Mouse (Mus musculus): ENCODE data around the gene Naxd. TPM values are rescaled to one million over a fixed set of nuclear protein-coding genes. Genes with fewer than 3 reads are reported as not detected.

The Naxd gene
- total and polyA plus RNA-seq, 3 experiments: 54.8 to 72.3 TPM; not detected in 1

DNA sequence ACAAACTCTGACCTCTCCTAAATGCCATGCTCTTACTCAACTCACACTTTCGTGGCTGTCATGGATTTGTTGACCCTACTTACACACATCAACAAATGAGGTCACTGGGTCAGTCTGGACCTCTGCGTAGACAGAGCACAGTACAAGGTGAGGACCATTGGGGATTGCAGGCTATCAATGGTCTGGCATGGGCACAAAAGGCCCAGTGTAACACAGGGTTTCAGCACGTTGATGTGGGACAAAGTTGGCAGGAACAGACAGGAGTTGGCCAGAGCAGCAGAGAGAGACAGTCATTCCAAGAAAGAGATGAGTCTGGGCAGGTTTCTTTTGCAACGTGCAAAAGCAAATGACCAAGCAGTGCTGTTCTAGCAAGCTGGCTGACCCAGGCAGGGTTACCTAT is 33.5 kb downstream of the Naxd start:
- Histone ChIP-seq H3K79me2 (ENCODE audit: control insufficient read depth, insufficient read depth, low read length, poor library complexity) (no peaks in the 10 kb centered on the region), H3K36me3 (ENCODE audit: control insufficient read depth in 1 of 2, insufficient read depth in 2 of 2, low read length in 2 of 2) (peaks cover 0 to 2% of the 10 kb centered on the region in 2 experiments; a peak in 1 of 4 replicates), H3K27ac (ENCODE audit: control insufficient read depth, low read depth, low read length) (no peak overlapping the region), H3K9me3 (replicated peaks; ENCODE audit: insufficient read depth, low read length) (no peaks in the 10 kb centered on the region), H3K9ac (ENCODE audit: control insufficient read depth, low read depth, low read length, poor library complexity, severe bottlenecking) (no peak overlapping the region), H3K4me3 (ENCODE audit: control insufficient read depth in 1 of 2, insufficient read depth in 1 of 2, low read depth in 2 of 2, low read length in 2 of 2) (no peak overlapping the region), H3K4me1 (ENCODE audit: control insufficient read depth in 1 of 2, insufficient read depth in 2 of 2, low read length in 2 of 2) (no peaks in the 10 kb centered on the region), H3K27me3 (ENCODE audit: control insufficient read depth in 1 of 2, insufficient read depth in 2 of 2, low read length in 2 of 2) (no peaks in the 10 kb centered on the region)
- no peak for DNase-seq (ENCODE audit: low read depth, low spot score)
- TF ChIP-seq CTCF (IDR thresholded peaks at IDR 0.05 in 2 of 3, conservative IDR thresholded peaks at IDR 0.05 in 1 of 3; ENCODE audit: control insufficient read depth in 1 of 3, insufficient read depth in 1 of 3, low read depth in 2 of 3, low read length in 3 of 3, poor library complexity in 1 of 3, severe bottlenecking in 1 of 3): no peak
- no peak for TF ChIP-seq ZMIZ1 (IDR thresholded peaks at IDR 0.05; ENCODE audit: low read depth, low read length)
- no peak for TF ChIP-seq TCF12 (IDR thresholded peaks at IDR 0.05; ENCODE audit: low read depth, low read length)
- no peak for TF ChIP-seq UBTF (IDR thresholded peaks at IDR 0.05; ENCODE audit: borderline replicate concordance, insufficient read depth, low read depth, low read length)
- no peak for TF ChIP-seq SIN3A (IDR thresholded peaks at IDR 0.05; ENCODE audit: low read length)
- no peak for TF ChIP-seq KAT2A (conservative IDR thresholded peaks at IDR 0.05; ENCODE audit: low read depth, low read length)
- no peak for TF ChIP-seq CHD2 (IDR thresholded peaks at IDR 0.05; ENCODE audit: low read length)
- no peak for TF ChIP-seq MXI1 (IDR thresholded peaks at IDR 0.05; ENCODE audit: low read depth, low read length)
- no peak for TF ChIP-seq BHLHE40 (IDR thresholded peaks at IDR 0.05; ENCODE audit: borderline replicate concordance, low read depth, low read length)
- TF ChIP-seq MAZ (IDR thresholded peaks at IDR 0.05; ENCODE audit: low read depth, low read length): no peak
- TF ChIP-seq GATA1 (IDR thresholded peaks at IDR 0.05; ENCODE audit: low read depth, low read length): no peak
- no peak for TF ChIP-seq ELF1 (IDR thresholded peaks at IDR 0.05; ENCODE audit: low read depth, low read length)
- TF ChIP-seq NRF1 (IDR thresholded peaks at IDR 0.05; ENCODE audit: insufficient read depth, low read depth, low read length, poor library complexity, severe bottlenecking): no peak
- no peak for TF ChIP-seq POLR2AphosphoS5 (IDR thresholded peaks at IDR 0.05; ENCODE audit: borderline replicate concordance, low read depth, low read length)
- TF ChIP-seq USF1 (IDR thresholded peaks at IDR 0.05; ENCODE audit: low read depth, low read length): no peak
- no peak for TF ChIP-seq NELFE (IDR thresholded peaks at IDR 0.05; ENCODE audit: low read depth, low read length)
- TF ChIP-seq MAX (IDR thresholded peaks at IDR 0.05; ENCODE audit: low read length): no peak
- TF ChIP-seq MYC (IDR thresholded peaks at IDR 0.05; ENCODE audit: low read depth, low read length): no peak

GRCm38 (mm10) chr8:11534494-11534893 is 37.2 kb downstream of the Naxd start:
- no peaks in the 10 kb centered on the region for H3K4me1 ChIP-seq (ENCODE audit: control insufficient read depth in 1 of 2, insufficient read depth in 2 of 2, low read length in 2 of 2)
- no peaks in the 10 kb centered on the region for H3K27me3 ChIP-seq (ENCODE audit: control insufficient read depth in 1 of 2, insufficient read depth in 2 of 2, low read length in 2 of 2)
- peaks cover 0 to 2% of the 10 kb centered on the region in 2 experiments; a peak in 1 of 4 replicates for H3K36me3 ChIP-seq (ENCODE audit: control insufficient read depth in 1 of 2, insufficient read depth in 2 of 2, low read length in 2 of 2)
- no peak for DNase-seq (ENCODE audit: low read depth, low spot score)
- H3K27ac ChIP-seq (ENCODE audit: control insufficient read depth, low read depth, low read length): no peak overlapping the region
- no peaks in the 10 kb centered on the region for H3K9me3 ChIP-seq (replicated peaks; ENCODE audit: insufficient read depth, low read length)
- TF ChIP-seq POLR2AphosphoS5 (IDR thresholded peaks at IDR 0.05; ENCODE audit: borderline replicate concordance, low read depth, low read length): no peak
- no peak for TF ChIP-seq EP300 (IDR thresholded peaks at IDR 0.05; ENCODE audit: low read depth in 1 of 2, low read length in 2 of 2)
- TF ChIP-seq UBTF (IDR thresholded peaks at IDR 0.05; ENCODE audit: borderline replicate concordance, insufficient read depth, low read depth, low read length): no peak
- TF ChIP-seq CTCF (IDR thresholded peaks at IDR 0.05 in 2 of 3, conservative IDR thresholded peaks at IDR 0.05 in 1 of 3; ENCODE audit: control insufficient read depth in 1 of 3, insufficient read depth in 1 of 3, low read depth in 2 of 3, low read length in 3 of 3, poor library complexity in 1 of 3, severe bottlenecking in 1 of 3): no peak
- no peak for TF ChIP-seq TBP (IDR thresholded peaks at IDR 0.05; ENCODE audit: low read depth, low read length)
- no peak for TF ChIP-seq NRF1 (IDR thresholded peaks at IDR 0.05; ENCODE audit: insufficient read depth, low read depth, low read length, poor library complexity, severe bottlenecking)
- no peak for TF ChIP-seq USF2 (IDR thresholded peaks at IDR 0.05; ENCODE audit: borderline replicate concordance in 1 of 2, insufficient read depth in 1 of 2, low read depth in 1 of 2, low read length in 2 of 2)
- TF ChIP-seq MAZ (IDR thresholded peaks at IDR 0.05; ENCODE audit: low read depth, low read length): no peak
- TF ChIP-seq ELF1 (IDR thresholded peaks at IDR 0.05; ENCODE audit: low read depth, low read length): no peak
- TF ChIP-seq MEF2A (IDR thresholded peaks at IDR 0.05; ENCODE audit: extremely low read depth, insufficient replicate concordance, low read depth, low read length, poor library complexity, severe bottlenecking): no peak
- no peak for TF ChIP-seq GABPA (IDR thresholded peaks at IDR 0.05; ENCODE audit: low read depth, low read length)
- TF ChIP-seq KAT2A (conservative IDR thresholded peaks at IDR 0.05; ENCODE audit: low read depth, low read length): no peak
- no peak for TF ChIP-seq ZKSCAN1 (IDR thresholded peaks at IDR 0.05; ENCODE audit: low read depth, low read length)
- TF ChIP-seq NELFE (IDR thresholded peaks at IDR 0.05; ENCODE audit: low read depth, low read length): no peak
- no peak for TF ChIP-seq BHLHE40 (IDR thresholded peaks at IDR 0.05; ENCODE audit: borderline replicate concordance, low read depth, low read length)
- TF ChIP-seq TAL1 (IDR thresholded peaks at IDR 0.05; ENCODE audit: low read length): no peak
- no peak overlapping the region for H3K4me3 ChIP-seq (ENCODE audit: control insufficient read depth in 1 of 2, insufficient read depth in 1 of 2, low read depth in 2 of 2, low read length in 2 of 2)
- H3K79me2 ChIP-seq (ENCODE audit: control insufficient read depth, insufficient read depth, low read length, poor library complexity): no peaks in the 10 kb centered on the region
- H3K9ac ChIP-seq (ENCODE audit: control insufficient read depth, low read depth, low read length, poor library complexity, severe bottlenecking): no peak overlapping the region

Data from MEL (cell line).